Mouse (Mus musculus) testis, adult 2 months (tissue): ENCODE measurements at regions not wholly inside any gene's neighbourhood (a gene's known extent, or its start where the extent isn't known, plus 50 kb on each side); places are given as distances from the start of the nearest gene placed in this dataset.
A peak's percentile ranks its signal among the peaks of the same experiment; 100 is the strongest.

ENCODE experiments used
- H3K27ac ChIP-seq: fragments of 200-500 bp; 2 replicates; pipeline ENCODE4 v1.5.1; 2012; ENCODE audit warnings: low read depth, low read length; ENCODE audit not compliant: control insufficient read depth, insufficient read depth
- H3K27me3 ChIP-seq: fragments of 200-500 bp; 2 replicates; pipeline ENCODE4 v1.6.1; 2012; ENCODE audit warnings: mild to moderate bottlenecking, low read length, moderate library complexity; ENCODE audit not compliant: control insufficient read depth, insufficient read depth
- H3K36me3 ChIP-seq: fragments of 200-500 bp; 2 replicates; pipeline ENCODE4 v1.6.1; 2012; ENCODE audit warnings: mild to moderate bottlenecking, low read length; ENCODE audit not compliant: control insufficient read depth, insufficient read depth
- H3K4me1 ChIP-seq: fragments of 200-500 bp; 2 replicates; pipeline ENCODE4 v1.6.1; 2012; ENCODE audit warnings: low read length; ENCODE audit not compliant: control insufficient read depth, insufficient read depth
- H3K4me3 ChIP-seq: fragments of 200-500 bp; 2 replicates; pipeline ENCODE4 v1.5.1; 2012; ENCODE audit warnings: low read depth, mild to moderate bottlenecking, low read length, moderate library complexity, mixed read lengths; ENCODE audit not compliant: control insufficient read depth
- CTCF ChIP-seq: fragments of 200-500 bp; IDR thresholded peaks from 2 replicates; pipeline ENCODE4 v1.5.1; 2012; ENCODE audit warnings: low read depth, mild to moderate bottlenecking, inconsistent platforms, low read length, moderate library complexity; ENCODE audit not compliant: control insufficient read depth, insufficient read depth, insufficient replicate concordance
- POLR2A ChIP-seq: fragments of 200-500 bp; IDR thresholded peaks from 2 replicates; pipeline ENCODE4 v1.6.1; 2012; ENCODE audit warnings: low read depth, mild to moderate bottlenecking, inconsistent platforms, low read length, moderate library complexity; ENCODE audit not compliant: control insufficient read depth

GRCm38 (mm10) chr1:89317897-89318296 lies 136.7 kb upstream of the Agap1 start:
- H3K4me1 ChIP-seq = no peaks in the 10 kb centered on the region
- H3K4me3 ChIP-seq = no peak overlapping the region
- no peaks in the 10 kb centered on the region for H3K27me3 ChIP-seq
- no peak for TF ChIP-seq CTCF
- no peaks in the 10 kb centered on the region for H3K36me3 ChIP-seq
- no peak overlapping the region for H3K27ac ChIP-seq

DNA sequence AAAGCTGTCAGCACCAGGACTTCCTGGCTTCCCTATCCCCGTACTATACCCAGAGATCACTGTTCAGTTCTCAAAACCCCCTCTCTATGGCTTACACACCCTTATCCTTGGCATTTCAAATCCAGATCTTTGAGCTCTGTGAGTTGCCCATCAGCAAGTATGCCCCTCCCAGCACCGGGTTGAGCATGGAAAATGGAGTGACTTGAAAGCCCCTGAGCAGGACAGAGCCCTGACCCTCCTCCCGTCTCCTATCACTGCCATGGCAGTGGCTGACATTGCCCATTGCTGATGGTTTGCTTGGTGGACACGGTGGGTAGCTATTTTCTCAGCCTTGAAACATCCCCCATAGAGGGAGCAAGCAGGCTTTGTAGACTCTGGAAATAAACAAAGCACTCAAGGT lies 135.9 kb upstream of the Agap1 start:
- Histone ChIP-seq H3K27me3 (no peaks in the 10 kb centered on the region), H3K36me3 (no peaks in the 10 kb centered on the region), H3K4me3 (no peak overlapping the region), H3K4me1 (no peaks in the 10 kb centered on the region), H3K27ac (no peak overlapping the region)
- no peak for TF ChIP-seq POLR2A
- no peak for TF ChIP-seq CTCF

DNA sequence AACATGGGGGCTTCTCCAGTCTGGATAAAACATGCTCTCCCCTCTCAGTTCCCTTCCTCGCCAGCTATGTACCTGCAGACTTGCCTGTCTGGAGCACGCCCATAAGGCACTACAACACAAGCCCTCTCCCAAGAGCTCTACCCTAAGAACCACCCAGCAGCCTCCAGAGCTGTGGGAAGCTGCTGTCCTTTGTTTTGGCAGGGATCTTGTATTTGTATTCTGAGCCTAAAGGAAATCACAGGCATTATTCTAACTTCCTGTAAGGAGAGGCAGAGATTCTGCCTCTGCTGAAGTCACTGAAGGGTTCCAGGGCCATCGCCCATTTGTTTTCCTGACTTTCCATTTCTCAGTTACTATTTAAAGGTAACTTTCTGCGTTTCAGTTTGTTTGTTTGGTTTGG lies 132.0 kb upstream of the Agap1 start:
- no peaks in the 10 kb centered on the region for H3K4me1 ChIP-seq
- H3K27ac ChIP-seq = no peak overlapping the region

DNA sequence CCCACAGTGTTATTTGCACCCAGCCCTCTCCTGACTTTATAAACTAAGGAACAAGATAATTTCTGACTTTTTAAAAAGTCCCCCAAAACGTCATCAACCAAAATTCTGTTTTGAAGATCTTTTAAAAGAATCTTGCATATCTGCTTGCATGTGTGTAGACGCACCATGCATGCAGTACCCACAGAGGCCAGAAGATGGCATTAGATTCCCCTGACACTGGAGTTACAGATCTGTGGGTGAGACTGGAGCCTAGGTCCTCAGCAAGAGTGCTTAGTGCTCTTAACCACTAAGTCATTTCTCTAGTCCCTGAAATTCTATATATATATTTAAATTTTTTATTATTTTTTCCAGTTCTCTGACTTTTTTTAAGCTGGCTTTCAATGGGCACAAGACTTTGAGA lies 131.5 kb upstream of the Agap1 start:
- H3K27me3 ChIP-seq = no peaks in the 10 kb centered on the region

More for the DNA sequence above, 132.0 kb upstream of the Agap1 start:
- Histone ChIP-seq H3K36me3 (no peaks in the 10 kb centered on the region), H3K27me3 (no peaks in the 10 kb centered on the region), H3K4me3 (no peak overlapping the region)
- no peak for TF ChIP-seq POLR2A
- TF ChIP-seq CTCF = no peak

GRCm38 (mm10) chr1:89331352-89331751 lies 123.3 kb upstream of the Agap1 start:
- no peak for TF ChIP-seq POLR2A
- TF ChIP-seq CTCF = no peak
- H3K4me1 ChIP-seq = no peaks in the 10 kb centered on the region
- no peak overlapping the region for H3K4me3 ChIP-seq
- no peaks in the 10 kb centered on the region for H3K36me3 ChIP-seq
- H3K27me3 ChIP-seq = no peaks in the 10 kb centered on the region
- no peak overlapping the region for H3K27ac ChIP-seq

More for the DNA sequence above, 131.5 kb upstream of the Agap1 start:
- TF ChIP-seq POLR2A (no peak), CTCF (peak; percentile 37; the same call in 1 of the 2 replicates)
- no peak overlapping the region for H3K4me3 ChIP-seq
- H3K4me1 ChIP-seq = no peaks in the 10 kb centered on the region
- no peak overlapping the region for H3K27ac ChIP-seq
- H3K36me3 ChIP-seq = no peaks in the 10 kb centered on the region

- Histone ChIP-seq H3K36me3 (no peaks in the 10 kb centered on the region), H3K4me1 (no peaks in the 10 kb centered on the region), H3K27me3 (no peaks in the 10 kb centered on the region), H3K4me3 (no peak overlapping the region), H3K27ac (no peak overlapping the region)
- no peak for TF ChIP-seq CTCF
- TF ChIP-seq POLR2A = no peak
Measured at GRCm38 (mm10) chr1:89332676-89333075, 121.9 kb upstream of the Agap1 start.

- H3K4me3 ChIP-seq = no peak overlapping the region
- H3K27me3 ChIP-seq = no peaks in the 10 kb centered on the region
- no peaks in the 10 kb centered on the region for H3K4me1 ChIP-seq
- no peaks in the 10 kb centered on the region for H3K36me3 ChIP-seq
- no peak for TF ChIP-seq POLR2A
- TF ChIP-seq CTCF = no peak
- H3K27ac ChIP-seq = no peak overlapping the region
Measured at GRCm38 (mm10) chr1:89337861-89338260, 116.7 kb upstream of the Agap1 start.

DNA sequence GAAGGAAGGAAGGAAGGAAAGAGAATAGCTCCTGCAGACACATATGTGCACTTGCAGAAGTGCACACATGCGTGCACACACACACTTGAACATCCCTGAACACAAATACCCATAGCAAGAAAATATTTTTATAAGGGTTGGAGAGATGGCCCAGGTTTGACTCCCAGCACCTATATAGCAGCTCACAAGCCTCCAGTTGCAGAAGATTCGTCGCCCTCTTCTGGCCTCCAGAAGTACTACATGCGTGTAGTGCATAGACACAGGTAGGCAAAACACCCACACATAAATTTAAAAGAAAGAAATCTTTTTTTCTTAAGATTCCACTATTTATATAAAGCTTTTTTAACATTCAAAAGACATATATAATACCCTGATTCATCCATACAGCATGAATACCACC lies 111.8 kb upstream of the Agap1 start:
- no peaks in the 10 kb centered on the region for H3K4me1 ChIP-seq
- peak; percentile 49; the same call in 1 of the 2 replicates for TF ChIP-seq CTCF
- TF ChIP-seq POLR2A = no peak
- no peaks in the 10 kb centered on the region for H3K27me3 ChIP-seq
- H3K27ac ChIP-seq = no peak overlapping the region
- no peaks in the 10 kb centered on the region for H3K36me3 ChIP-seq
- H3K4me3 ChIP-seq = no peak overlapping the region
